Mouse (Mus musculus) B cell, adult 2 months (primary cell): ENCODE data around the gene AA467197.

ENCODE experiments used
- DNase-seq, 2 experiments: peaks; one replicate each; pipeline ENCODE4 v3.0.0; 2022

The AA467197 gene

DNA sequence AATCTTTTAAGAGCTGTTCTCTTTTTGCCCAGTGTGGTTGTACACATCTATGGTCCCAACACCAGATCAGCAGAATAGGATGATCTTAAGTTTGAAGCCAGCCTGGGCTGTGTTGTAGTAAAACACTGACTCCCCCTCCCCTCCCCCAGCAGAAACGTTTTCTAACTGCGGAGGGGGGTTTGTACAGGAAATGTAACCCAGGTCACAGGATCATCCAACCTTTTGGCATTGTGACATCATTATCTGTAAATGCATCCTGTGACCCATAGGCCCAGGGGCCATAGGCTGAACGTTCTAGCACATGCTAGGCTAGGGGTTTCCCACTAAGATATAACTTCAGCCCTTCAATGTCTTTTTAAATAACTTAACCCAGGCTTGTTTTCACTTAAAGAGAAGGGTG lies at the start of gene AA467197:
AA467197 (plus strand) TSS at position 301 of the 400 bp plus-strand sequence.
- DNase-seq: no peak

DNA sequence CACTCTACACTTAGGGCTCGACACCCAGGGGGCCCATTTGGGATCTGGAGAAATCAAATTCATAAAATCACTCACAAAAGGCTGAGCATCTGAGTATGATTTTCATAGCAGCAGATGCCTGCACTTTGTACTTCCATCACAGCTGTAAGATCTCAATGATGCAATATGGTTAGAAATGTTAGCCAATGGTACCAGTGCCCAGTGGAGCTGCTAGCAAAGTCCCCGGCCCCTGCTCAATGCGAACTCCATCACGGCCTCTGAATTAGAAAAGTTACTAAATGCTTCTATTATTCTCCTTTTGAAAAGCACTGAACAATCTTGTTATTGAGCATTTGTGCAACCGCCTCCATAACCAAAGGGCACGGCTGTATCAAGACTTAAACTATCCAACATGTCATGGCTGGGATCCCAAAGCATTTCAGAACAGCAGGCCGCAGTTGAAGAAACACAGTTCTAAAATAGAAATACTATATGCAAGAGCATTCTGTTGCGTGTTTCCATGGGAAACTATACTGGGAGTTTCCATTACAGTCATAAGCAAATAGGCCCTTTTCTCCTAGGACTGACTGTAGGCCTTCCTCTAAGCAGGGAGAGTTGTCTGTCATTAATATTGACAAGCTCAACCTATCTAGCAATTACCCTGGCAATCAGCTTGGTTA lies 48.8 kb upstream of the AA467197 start:
- no peak for DNase-seq

DNA sequence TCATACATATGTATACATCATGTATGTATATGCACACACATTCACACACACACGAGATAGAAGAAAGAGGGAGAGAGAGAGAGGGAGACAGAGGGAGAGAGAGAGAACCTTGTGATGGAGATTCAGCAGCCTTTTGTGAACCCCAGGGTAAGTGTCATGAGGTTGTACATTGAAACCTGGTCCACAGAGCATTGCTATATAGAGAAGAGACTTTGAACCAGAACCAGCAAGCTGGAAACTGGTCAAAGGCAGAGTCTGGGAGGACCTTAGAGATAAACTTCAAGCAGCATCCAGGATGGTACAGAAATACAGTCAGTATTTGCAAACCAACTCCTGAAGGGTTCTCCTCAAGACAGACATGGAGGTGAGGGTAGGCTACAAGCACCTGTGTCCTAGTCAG lies 46.4 kb upstream of the AA467197 start:
- DNase-seq: no peak

DNA sequence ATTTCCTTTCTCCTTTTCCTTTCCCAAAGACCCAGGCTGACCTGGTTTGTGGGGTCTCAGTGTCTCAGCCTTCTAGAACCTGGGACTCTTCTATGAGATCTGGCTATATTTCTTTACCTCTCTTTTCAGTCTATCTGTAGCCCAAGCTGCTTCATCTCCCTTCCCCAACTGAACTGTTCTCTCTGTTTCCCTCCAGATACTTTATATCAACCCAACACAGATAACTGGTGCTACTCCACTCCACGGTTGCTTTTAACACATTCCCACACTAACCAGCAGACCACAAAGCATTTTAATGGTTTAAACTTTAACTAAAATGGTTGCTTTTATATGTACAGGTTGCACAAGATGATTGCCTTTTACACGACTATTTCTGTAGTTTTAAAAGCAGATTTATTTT lies 45.6 kb upstream of the AA467197 start:
- DNase-seq: no peak

DNA sequence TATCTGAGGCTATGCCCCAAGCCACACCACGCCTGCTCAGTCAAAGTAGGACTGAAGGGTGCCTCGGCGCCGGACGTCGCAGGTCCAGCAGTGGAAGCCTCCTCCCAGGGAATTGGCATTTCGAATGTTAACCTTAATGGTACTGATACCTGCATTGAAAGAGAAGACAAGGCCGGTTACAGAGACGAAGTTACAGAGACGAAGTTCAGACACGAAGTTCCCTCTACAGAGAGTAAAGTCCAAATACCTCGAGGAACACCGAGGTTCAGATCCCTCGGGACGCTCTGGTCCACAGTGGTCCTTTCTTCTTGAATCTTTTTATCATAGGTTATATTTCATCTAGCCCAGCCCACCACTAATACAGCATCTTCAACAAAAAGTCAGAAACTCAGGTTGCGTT lies 41.3 kb upstream of the AA467197 start:
- no peak for DNase-seq

DNA sequence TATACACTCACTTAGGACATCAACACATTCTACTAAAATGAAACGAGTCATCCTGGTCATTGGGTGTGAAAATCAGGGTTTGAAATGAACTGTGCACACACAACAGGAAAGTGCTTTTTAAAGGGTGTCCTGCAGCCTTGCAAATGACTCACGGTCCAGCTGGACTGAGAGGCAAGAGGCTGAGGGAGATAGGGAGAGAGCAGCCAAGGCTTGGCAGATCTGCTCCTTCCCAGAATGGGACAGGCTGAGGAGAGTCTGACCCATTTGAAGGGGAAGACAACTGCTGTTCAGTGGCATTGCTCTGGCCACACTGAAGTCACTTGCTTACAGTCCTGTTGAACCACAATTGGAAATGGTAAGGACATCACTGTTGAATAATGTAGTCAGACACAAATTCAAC lies 37.0 kb upstream of the AA467197 start:
- no peak for DNase-seq

DNA sequence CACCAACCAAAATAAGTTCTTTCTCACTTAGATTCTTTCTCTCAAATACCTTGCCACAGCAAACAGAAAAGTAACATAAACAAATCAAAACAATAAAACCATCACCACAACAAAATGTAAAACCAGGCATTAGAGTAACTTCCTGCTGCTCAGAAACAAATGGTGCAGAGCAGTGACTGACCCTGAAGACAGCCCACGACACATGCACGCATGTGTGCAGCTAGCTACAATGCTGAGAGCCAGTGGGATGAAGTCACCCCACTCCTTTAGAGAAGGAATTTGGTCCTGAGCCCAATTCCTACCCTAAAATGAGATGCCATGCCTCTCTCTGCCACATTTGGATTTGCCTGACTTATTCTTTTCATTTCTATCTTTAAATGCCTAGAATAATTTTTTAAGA lies 35.4 kb upstream of the AA467197 start:
- no peak for DNase-seq

DNA sequence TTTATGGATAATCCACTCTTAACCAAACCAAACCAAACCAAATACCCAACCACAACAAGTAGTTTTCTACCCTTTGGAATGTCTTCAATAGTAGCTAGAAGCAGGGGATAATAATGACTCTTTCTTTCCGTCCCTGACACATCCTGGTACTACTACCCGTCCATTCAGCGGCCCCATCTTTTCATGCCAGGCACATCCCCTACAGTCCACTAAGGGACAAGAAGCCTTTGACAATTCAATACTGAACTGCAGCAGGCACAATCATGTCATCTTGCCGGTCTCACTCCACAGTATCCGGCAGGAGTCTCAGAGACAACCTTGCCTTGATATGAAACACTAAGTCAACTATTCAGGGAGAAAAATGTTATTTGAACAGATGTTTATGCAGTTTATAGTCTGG lies 31.0 kb upstream of the AA467197 start:
- no peak for DNase-seq

DNA sequence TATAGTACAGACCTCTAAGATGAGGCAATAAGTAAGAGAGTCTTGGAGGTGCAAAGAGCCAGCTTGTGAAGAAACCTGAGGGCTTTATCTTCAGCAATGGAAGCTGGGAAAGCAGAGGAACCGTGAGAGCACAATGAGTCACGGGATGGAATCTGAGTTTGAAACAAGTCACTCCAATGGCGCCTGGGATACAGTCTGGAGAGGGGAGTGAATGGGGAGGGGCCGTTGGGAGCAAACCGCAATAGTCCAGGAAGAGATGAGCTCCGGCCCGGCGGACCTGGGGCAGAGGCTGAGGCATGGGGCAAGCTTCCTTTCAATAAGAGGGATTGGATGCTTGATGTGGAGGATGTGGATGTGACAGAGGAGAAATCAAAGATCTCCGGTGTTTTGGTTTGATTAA lies 28.0 kb upstream of the AA467197 start:
- DNase-seq: no peak

DNA sequence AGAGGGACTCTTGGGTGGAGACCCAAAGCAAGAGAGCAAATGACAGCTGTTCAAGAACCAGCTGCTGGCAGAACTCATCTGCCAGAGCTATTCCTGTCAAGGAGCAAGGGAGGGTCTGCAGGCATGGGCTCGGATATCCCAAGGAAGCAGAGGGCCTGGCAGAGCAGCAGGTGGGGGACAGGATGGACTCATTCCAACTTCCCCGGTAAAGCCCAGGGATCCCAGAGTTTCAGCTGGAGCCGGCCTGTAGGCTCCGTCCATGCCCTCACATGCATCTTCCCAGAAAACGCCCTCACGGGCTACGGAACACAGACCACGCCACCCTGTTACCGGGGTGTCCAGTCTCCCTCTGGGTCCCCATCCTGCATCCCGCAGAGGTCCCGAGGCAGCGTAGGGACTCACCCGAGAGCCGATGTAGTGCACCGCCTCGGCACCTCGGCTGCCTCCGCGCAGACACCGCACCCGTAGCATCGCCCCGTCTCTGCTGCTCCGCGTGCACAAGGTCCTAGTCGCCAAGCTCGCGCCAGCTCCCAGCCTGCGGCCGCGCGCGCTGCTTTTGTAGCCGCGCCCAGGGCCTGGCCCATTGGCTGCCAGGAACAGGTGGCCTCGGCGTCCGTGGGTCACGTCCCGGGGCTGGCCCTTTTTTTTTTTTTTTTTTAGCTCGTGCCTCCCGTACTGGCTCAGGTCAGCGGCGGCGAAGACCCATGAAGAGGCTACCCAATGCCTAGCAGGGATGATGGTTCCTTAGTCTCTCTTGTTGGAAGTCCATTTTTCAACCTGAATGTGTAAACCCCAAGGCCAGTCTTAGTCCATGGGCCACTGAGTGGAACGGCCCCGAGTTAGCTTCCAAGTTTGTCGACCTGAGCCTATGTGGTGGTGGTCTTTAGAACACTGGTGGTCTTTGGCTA lies 25.8 kb upstream of the AA467197 start, which contains the start of gene Gatm:
Gatm (minus strand) TSS at position 558 of the 908 bp plus-strand sequence.
- DNase-seq: peak; percentile 22 to 42

DNA sequence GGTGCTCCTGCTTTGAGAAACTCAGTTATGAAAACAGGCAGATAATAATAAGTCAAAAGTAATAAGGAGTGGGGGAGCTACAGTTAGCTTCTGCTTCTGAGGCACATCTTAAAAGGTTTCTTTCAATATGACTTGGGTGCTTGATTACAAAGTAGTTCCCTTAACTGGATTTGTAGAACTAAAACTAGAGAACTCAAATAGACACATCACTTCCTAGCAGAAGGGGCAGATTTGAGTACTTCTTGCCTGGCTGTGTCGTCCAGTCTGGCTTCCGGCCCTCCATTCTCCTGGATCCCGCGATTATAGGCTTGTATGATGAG lies 25.2 kb upstream of the AA467197 start:
- DNase-seq: no peak

DNA sequence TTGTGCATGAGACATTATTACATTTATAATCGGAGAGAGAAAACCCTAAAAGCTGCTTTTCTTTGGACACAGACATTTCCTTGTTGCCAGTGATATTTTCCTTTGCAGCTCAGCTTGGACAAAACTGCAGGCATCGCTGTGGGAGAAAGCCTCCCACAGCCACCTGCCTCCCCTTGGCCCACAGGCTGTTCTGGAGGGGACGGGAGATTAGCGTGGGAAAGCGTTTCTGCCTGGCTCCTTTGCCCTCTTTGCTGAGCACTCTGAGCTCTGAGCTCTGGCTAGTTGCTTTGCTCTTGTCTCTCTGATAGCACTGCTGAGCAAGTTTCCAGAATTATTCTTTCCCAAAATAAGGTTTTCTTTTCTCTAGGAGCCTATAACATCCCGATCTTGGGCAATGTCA lies 20.5 kb upstream of the AA467197 start:
- DNase-seq: no peak

DNA sequence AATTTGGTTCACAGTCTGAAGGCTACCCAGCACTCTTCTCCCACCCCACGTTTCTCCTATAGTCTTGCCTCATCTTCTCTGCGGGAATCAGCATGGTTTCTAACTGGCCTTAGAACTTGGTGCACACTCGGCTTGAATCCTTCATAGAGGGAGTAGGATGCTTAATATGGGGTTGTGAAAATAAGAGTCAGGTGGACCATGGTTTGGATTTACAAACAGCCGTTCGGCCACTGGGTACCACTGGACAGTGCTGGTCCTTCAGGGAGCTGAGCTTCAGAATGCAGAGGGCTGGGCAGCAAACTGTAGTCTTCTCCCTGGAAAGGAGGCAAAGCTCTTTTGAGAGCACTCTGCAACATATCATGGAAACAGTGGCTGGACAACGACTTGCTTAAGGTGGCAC lies 19.0 kb upstream of the AA467197 start:
- no peak for DNase-seq

DNA sequence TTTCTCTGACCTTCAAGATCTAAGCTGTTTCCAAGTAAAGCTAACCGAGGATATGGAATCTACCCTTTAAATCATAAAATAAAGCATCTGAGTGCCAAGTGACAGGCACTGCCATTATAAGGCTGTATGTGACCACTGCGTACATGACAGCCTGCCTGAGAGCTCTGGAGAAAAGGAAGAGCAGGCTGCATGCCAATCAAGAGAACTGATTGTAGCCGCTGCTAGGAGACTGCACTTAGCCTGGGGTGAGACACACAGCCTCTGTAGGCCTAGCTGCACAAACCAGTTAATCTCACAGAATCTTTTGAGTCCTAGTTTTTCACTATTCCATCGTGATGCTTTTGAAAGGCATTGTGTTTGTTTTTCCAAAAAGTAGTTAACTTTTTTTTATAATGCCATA lies 18.1 kb upstream of the AA467197 start:
- DNase-seq: no peak

DNA sequence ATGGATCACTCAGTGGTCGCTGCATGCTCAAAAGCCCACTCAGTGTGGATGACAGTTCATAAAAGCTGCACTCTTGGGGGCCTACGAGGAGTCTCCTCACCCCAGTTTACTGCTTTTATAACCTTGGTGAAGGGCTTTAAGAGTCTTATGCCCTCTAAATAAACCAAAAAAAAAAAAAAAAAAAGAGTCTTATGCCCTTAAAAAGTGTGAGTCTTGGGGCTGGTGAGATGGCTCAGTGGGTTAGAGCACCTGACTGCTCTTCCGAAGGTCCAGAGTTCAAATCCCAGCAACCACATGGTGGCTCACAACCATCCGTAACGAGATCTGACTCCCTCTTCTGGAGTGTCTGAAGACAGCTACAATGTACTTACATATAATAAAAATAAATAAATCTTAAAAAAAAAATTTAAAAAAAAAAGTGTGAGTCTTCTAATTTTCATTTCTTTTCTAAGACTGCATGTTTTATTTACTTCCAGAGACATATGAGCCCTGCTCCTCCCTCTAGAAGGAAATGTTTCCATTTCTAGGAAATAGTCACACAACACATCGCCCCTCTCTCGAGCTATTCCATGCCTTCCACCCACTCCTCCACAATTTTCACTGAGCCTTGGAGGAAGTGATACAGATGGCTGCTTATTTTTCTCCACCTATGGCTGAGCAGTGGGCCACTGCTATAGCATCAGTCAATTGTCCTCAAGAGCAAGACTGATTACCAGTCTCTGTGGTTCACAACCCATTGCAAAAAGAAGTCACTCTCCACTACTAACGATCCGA lies 15.3 kb upstream of the AA467197 start:
- DNase-seq: no peak

DNA sequence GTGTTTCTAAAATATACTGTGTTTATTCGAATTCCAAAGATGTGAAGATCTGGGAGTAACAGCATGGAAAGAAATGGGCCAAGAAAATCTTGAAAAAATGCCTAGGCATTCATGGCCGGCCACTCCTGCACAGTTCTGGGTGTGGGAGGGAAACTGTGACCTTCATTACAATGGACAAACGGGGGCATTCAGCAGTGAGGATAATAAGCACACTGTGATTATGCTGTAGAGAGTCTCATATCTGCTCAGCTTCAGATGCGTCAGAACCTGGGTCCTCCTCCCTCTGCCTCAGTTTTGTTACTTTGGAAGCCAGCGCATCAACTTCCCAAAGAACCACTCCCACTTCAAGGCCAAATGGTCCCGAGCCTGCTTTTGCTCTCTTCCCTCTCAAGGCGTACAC lies 10.9 kb upstream of the AA467197 start:
- DNase-seq: no peak

DNA sequence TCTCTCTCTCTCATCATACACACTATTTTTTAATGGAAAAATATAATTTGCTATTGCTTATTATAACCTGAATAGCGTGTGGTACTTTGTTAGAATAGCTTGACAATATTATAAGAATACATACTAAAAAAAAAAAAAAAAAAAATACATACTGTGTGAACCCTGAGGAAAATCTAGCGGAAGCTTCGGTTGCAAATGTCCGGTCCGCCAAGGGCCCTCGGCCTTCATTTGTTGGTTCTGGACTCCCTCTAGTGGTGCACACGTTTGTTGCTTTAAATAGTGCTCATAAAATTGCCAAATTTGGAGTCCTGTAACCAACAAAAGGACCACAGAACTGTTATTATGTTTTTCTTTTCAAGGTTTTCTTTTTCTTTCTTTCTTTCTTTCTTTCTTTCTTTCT lies 7.8 kb upstream of the AA467197 start:
- peak; percentile 78 to 83 for DNase-seq

DNA sequence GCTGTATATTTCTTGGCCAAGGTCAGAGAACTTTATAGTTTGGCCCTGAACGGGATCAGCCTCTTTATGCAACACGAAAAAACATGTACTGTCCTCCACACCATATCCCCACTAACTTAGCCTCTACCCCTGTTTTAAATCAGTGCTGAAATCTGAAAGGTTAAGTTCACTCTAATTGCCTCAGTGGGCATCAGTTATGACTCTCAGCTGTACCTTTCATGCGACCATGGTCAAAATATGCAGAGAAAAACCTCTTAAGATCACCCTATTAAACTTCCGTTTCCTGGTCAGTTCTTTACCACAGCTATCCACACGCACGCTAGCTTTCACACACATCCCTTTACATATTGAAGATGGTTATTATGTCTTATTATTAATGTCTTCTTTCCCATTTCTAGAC lies 6.9 kb upstream of the AA467197 start:
- DNase-seq: peak in 1 of 2 experiments; percentile 5

DNA sequence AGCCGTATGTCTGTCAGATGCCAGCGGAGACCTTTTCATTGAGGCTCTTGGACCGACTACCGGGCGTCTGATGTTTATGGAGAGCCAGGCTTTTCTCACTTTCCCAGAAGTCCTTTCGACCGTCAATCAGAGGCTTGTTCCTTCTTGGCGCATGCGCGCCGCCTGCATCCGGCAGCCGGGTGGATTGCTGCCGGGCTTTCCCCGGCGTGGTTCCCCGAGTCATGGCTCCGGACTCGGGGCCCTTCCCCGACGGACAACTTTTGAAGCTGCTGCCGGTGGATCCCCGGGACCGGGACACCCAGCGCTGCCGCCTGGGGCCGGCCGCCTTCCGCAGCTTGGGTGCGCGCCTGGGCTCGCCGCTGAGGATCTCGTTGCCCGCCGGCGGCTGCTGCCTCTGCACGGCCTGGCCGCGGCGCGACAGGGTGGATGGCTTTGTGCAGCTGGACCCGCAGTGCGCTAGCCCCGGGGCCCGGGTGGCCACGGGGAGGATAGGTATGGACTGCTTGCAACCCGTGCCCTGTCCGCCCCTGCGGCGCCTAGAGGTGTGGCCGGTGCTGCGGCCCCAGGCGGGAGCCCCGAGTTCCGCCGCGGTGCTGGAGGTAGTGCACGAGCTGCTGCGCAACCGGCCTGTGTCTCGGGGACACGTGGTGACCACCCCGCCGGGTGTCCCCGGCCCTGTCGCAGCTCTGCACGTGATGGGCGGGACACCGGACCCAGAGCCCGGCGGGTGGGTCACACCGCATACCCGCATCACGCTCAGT lies 6.1 kb upstream of the AA467197 start:
- peak; percentile 88 for DNase-seq

DNA sequence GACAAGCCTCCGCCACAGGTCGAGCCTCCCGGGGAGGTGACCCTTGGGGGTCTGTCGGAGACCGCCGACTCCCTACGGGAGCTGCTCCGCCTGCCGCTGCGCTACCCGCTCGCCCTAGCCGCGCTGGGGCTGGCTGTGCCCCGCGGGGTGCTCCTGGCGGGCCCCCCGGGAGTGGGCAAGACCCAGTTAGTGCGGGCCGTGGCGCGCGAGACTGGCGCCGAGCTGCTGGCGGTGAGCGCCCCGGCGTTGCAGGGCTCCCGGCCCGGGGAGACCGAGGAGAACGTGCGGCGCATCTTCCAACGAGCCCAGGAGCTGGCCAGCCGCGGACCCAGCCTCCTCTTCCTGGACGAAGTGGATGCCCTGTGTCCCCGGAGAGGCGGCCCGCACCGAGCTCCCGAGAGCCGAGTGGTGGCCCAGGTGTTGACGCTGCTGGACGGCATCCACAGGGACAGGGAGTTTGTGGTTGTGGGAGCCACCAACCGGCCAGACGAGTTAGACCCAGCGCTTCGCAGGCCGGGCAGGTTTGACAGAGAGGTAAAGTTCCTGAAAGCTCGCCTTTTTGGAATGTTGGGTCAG lies 5.5 kb upstream of the AA467197 start:
- no peak for DNase-seq

DNA sequence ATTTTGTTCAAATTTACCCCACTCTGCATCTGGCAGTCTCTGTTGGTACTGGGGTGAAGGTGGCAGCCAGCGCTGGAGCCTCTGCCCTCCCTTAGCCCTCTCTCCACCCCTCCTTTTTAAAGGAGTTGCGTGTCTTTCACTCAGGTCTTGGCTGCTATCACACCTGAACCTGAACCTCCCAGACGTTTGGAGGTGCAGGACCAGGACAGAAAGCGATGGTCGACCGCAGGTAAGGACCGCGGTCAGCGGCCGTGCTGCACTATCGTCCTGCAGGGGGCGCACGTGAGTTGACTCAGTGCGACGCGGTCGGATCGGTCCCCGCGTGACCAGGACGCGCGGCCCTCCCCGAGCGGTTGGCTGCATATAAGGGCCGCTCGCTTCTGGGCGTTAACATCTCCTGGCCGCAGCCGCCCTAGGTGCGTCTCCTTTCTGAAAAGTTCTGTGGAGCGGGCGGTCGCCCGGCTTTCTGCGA lies 776 bp downstream of the AA467197 start:
- peak; percentile 88 to 90 for DNase-seq

DNA sequence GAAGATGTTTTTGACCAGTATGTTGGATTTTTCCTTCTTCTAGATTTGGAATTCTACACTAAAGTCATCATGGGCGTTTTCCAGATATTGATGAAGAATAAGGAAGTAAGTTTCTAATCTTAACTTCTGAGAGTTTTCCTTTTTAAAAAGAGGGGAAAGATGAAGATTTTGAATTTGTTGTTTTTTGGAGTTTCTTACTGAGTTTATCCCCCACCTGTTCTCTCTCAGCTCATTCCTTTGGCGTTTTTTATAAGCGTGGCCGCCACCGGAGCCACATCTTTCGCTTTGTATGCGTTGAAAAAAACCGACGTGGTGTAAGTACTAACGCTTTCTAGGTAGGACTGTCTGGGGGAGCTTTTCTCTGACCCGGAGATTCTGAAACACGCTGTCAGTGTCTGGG lies 1.2 kb downstream of the AA467197 start:
- no peak for DNase-seq
